Mouse (Mus musculus): ENCODE measurements at regions not wholly inside any gene's neighbourhood (a gene's known extent, or its start where the extent isn't known, plus 50 kb on each side); places are given as distances from the start of the nearest gene placed in this dataset.

DNA sequence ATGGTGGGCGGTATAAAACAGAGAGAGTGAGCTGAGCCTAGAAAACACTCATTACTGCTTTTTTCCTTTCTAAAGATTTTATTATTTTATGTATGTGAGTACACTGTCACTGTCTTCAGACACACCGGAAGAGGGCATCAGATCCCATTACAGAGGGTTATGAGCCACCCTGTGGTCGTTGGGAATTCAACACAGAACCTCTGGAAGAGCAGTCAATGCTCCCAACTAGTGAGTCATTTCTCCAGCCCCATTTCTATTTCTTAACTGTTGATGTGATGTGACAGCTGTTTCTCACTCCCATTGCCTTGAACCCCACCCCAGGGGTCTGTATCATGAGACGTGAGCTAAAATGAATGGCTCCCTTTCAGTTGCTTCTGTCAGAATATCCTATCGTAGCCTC lies 82.6 kb upstream of the Haao start:
- DNase-seq (ENCODE audit: low read depth, low spot score), result no peak

- DNase-seq (ENCODE audit: low read depth, low spot score), result no peak
Measured at GRCm38 (mm10) chr17:83927749-83928387, 80.1 kb upstream of the Haao start.

GRCm38 (mm10) chr17:83924259-83924922 lies 76.6 kb upstream of the Haao start:
- DNase-seq (ENCODE audit: low read depth, low spot score), result no peak

DNA sequence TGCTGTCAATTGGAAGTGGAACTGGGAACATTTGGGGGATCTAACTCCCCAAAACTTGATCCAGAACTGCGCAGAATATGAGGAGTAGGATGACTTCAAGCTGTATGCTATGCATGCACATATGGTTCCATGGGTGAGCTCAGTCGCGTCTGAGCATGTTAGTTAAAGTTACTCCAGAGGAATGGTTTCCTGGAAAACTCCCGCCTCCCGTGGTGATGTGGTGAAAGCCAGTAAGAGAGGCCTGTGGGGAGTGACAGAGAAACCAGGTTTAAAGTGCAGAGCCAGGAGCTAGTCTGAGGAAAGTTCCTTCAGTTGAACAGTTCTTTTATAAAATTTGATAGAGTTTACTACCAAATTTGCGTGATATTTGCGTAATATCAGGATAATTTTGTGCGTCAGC lies 73.1 kb upstream of the Haao start:
- DNase-seq (ENCODE audit: low read depth, low spot score), result no peak

DNA sequence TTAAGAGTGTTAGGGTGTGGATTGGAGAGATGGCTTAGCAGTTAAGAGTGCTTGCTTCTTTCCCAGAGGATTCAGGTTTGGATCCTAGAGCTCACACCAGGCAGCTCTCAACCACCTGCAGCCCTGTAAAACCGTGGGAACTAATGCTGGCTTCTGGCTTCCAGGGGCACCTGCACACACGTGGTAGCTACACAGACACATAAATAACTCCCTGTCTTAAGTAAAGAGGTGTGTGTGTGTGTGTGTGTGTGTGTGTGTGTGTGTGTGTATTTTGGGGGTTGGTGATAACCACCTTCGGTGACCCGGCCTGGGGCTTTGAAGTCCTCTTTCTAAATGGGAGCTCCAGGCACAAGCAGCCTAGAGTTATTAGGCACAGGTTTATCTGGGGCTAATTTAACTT lies 72.5 kb upstream of the Haao start:
- no peak for DNase-seq (ENCODE audit: low read depth, low spot score)

- no peak for DNase-seq (ENCODE audit: low read depth, low spot score)
Measured at GRCm38 (mm10) chr17:83918413-83919139, 70.8 kb upstream of the Haao start.

GRCm38 (mm10) chr17:83917781-83918180 lies 70.0 kb upstream of the Haao start:
- no peak for DNase-seq (ENCODE audit: low read depth, low spot score)

DNA sequence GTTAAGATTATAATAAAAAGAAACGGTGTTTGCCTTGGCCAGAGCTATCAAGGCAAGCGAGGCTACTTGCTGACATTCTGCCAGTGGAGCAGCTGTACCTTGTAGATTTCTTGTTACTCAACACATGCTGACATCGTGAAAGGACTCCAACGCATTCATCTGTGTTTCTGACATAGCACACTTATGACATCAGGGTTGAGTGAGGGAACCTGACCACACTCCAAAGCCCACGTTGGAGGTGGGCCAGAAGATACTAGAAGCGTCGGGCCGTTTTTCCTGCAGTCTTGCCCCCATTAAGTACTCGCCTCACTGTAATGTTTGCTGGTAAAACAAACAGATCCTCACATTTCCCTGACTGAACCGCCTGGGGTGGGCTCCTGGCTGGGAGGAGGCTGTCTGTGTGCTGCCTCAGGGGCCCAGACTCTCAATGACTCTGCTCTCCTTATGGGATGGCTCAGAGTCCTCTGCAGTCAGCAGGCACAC lies 69.0 kb upstream of the Haao start:
- DNase-seq (ENCODE audit: low read depth, low spot score), result no peak

GRCm38 (mm10) chr17:83915034-83915433 lies 67.3 kb upstream of the Haao start:
- DNase-seq (ENCODE audit: low read depth, low spot score), result no peak

DNA sequence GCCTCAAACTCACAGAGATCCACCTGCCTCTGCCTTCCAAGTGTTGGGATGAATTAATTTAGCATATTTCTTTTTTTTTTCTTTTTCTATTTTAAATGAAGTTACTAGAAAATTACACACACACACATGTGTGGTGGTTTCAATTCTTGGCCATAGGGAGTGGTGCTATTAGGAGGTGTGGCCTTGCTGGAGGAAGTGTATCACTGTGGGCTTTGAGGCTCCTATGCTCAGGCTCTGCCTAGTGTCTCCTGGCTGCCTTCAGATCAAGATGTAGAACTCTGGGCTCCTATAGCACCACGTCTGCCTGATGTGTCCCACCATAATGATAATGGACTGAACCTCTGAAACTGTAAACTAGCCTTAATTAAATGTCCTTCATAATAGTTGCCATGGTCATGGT lies 66.8 kb upstream of the Haao start:
- DNase-seq (ENCODE audit: low read depth, low spot score), result no peak

- no peak for DNase-seq (ENCODE audit: low read depth, low spot score)
Measured at GRCm38 (mm10) chr17:83913711-83914415, 66.1 kb upstream of the Haao start.

GRCm38 (mm10) chr17:83912421-83912820 lies 64.7 kb upstream of the Haao start:
- DNase-seq (ENCODE audit: low read depth, low spot score), result no peak

DNA sequence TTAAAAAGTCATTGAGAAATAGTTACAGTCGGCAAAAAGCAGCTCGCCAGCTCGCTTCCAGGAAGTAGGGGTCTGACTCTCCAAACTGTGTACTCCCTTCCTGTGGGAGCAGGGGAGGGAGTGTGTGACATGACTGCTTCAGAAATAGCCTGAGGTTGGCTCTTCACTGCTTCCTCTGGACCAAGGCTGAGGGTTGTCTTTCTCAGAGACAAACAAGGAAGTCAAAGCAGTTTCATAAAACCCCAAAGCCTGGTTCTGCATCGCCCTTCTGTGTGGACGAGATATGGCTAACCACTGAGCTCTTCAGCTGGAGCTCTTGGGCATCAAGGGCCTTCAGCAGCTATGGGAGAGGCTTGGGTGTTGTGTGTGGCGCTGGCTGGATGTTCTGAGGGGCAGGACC lies 61.0 kb upstream of the Haao start:
- no peak for DNase-seq (ENCODE audit: low read depth, low spot score)

DNA sequence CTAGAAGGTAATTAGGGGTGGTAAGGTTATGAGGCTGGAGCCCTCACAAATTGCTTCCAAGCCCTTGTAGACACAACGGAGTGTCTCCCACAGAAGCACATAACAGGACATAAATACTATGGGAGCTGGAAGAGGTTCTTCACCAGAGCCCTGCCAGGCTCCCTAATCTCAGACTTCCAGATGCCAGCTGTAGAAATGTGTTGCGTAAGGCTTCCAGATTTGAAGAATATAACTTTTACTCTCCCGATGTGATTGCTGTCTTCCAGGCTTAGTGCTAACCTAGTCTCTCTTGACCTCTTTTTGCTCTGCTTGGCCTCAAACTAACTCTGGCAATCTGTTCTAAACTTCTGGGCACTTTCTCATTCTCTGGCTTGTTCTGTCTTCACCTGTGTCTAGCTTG lies 59.8 kb upstream of the Haao start:
- DNase-seq (ENCODE audit: low read depth, low spot score), result no peak

- DNase-seq (ENCODE audit: low read depth, low spot score), result no peak
Measured at GRCm38 (mm10) chr17:83906751-83907537, 59.2 kb upstream of the Haao start.

DNA sequence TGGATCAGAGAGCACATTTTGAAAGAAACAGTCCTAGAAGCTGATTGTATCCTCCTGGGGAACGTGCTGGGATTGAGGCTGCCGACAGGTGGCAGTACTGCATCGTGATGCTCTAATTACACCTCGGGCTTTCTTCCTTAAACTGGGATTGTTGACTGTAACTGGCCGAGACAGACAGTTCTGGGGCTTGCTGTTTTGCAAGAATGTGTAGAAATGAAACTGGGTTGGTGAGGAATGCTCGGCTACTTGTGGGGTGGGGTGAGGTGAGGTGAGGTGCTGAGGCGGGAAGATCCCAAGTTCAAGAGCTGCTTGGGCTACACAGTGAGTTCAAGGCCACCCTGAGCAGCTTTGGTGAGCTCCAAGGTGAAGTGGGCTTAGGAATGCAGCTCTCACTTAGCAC lies 55.7 kb upstream of the Haao start:
- DNase-seq (ENCODE audit: low read depth, low spot score), result no peak

DNA sequence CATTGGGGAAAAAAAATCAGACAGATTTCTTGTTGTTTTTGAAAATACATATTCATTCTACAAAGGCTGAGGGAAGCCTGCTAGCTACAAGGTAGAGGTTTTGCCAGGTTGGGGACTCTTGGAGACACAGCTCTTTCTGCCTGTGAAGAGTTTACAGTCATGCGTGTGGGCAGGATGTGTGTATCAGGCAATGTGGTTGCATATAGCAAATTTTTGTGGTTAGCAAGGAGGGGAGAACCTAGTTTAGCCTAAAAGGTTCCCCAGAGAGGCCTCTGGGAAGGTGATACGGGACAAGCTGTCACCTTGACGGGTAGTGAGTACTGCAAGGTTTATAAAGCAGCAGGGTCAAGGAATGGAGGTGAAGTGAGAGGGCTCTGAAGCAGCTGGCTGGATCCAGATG lies 54.8 kb upstream of the Haao start:
- DNase-seq (ENCODE audit: low read depth, low spot score), result no peak

- no peak for DNase-seq (ENCODE audit: low read depth, low spot score)
Measured at GRCm38 (mm10) chr17:83902091-83902490, 54.3 kb upstream of the Haao start.

- no peak for DNase-seq (ENCODE audit: low read depth, low spot score)
Measured at GRCm38 (mm10) chr17:83899588-83900152, 51.9 kb upstream of the Haao start.

- no peak for DNase-seq (ENCODE audit: low read depth, low spot score)
Measured at GRCm38 (mm10) chr17:83898531-83898930, 50.8 kb upstream of the Haao start.

Data from telencephalon, adult 2 months (tissue).